Mouse (Mus musculus): ENCODE results near the gene Ttc16. TPM values are rescaled to one million over a fixed set of nuclear protein-coding genes. Genes with fewer than 3 reads are reported as not detected.

Gene Ttc16
- polyA plus RNA-seq, 1 experiment from 2014 or later = 0.30 TPM

GRCm38 (mm10) chr2:32734933-32735332, 40.5 kb downstream of the Ttc16 start:
- no peak overlapping the region for H3K4me3 ChIP-seq (ENCODE audit: low read depth, low read length)
- no peak overlapping the region for H3K4me2 ChIP-seq
- no peaks in the 10 kb centered on the region for H3K9me3 ChIP-seq (ENCODE audit: control insufficient read depth, low read length)
- DNase-seq (ENCODE audit: low spot score) (no peak), ATAC-seq (replicated peaks; ENCODE audit: low FRiP score) (no peak)
- H3K4me1 ChIP-seq (replicated peaks; ENCODE audit: control insufficient read depth, insufficient read depth, low read length) = peaks cover 12% of the 10 kb centered on the region; the same call in 1 of the 2 replicates
- WGBS = 44% methylated on average over 4 of the region's 4 CpGs
- no peak overlapping the region for H3K9ac ChIP-seq (ENCODE audit: low read depth, low read length)
- no peaks in the 10 kb centered on the region for H3K27me3 ChIP-seq (replicated peaks; ENCODE audit: control insufficient read depth, insufficient read depth, low read length)
- peak overlapping the region; percentile 25; the same call in 1 of the 2 replicates for H3K27ac ChIP-seq (ENCODE audit: low read depth, low read length)
- no peaks in the 10 kb centered on the region for H3K36me3 ChIP-seq (ENCODE audit: control insufficient read depth, insufficient read depth, low read length)

GRCm38 (mm10) chr2:32734480-32734879, 41.0 kb downstream of the Ttc16 start:
- no peak overlapping the region for H3K4me3 ChIP-seq (ENCODE audit: low read depth, low read length)
- 37% methylated on average over 4 of the region's 4 CpGs for WGBS
- ATAC-seq (replicated peaks; ENCODE audit: low FRiP score) = no peak; the same call in 1 of the 2 replicates
- no peak overlapping the region for H3K4me2 ChIP-seq
- peak overlapping the region; percentile 25; the same call in 1 of the 2 replicates for H3K27ac ChIP-seq (ENCODE audit: low read depth, low read length)
- no peaks in the 10 kb centered on the region for H3K9me3 ChIP-seq (ENCODE audit: control insufficient read depth, low read length)
- H3K9ac ChIP-seq (ENCODE audit: low read depth, low read length) = no peak overlapping the region
- H3K27me3 ChIP-seq (replicated peaks; ENCODE audit: control insufficient read depth, insufficient read depth, low read length) = no peaks in the 10 kb centered on the region
- H3K4me1 ChIP-seq (replicated peaks; ENCODE audit: control insufficient read depth, insufficient read depth, low read length) = peaks cover 12% of the 10 kb centered on the region; the same call in 1 of the 2 replicates
- H3K36me3 ChIP-seq (ENCODE audit: control insufficient read depth, insufficient read depth, low read length) = no peaks in the 10 kb centered on the region
- no peak for DNase-seq (ENCODE audit: low spot score)

- Histone ChIP-seq H3K27ac (ENCODE audit: low read depth, low read length) (no peak overlapping the region), H3K36me3 (ENCODE audit: control insufficient read depth, insufficient read depth, low read length) (no peaks in the 10 kb centered on the region), H3K9me3 (ENCODE audit: control insufficient read depth, low read length) (no peaks in the 10 kb centered on the region), H3K9ac (ENCODE audit: low read depth, low read length) (no peak overlapping the region), H3K4me2 (no peak overlapping the region), H3K4me3 (ENCODE audit: low read depth, low read length) (no peak overlapping the region), H3K4me1 (replicated peaks; ENCODE audit: control insufficient read depth, insufficient read depth, low read length) (peaks cover 19% of the 10 kb centered on the region), H3K27me3 (replicated peaks; ENCODE audit: control insufficient read depth, insufficient read depth, low read length) (no peaks in the 10 kb centered on the region)
- DNase-seq (ENCODE audit: low spot score) (no peak), ATAC-seq (replicated peaks; ENCODE audit: low FRiP score) (no peak)
- 84% methylated on average over 6 of the region's 6 CpGs for WGBS
Measured at GRCm38 (mm10) chr2:32732695-32733094, 42.7 kb downstream of the Ttc16 start.

GRCm38 (mm10) chr2:32731911-32732310, 43.5 kb downstream of the Ttc16 start:
- WGBS = 77% methylated on average over 4 of the region's 4 CpGs
- DNase-seq (ENCODE audit: low spot score) = no peak
- Histone ChIP-seq H3K36me3 (ENCODE audit: control insufficient read depth, insufficient read depth, low read length) (no peaks in the 10 kb centered on the region), H3K27ac (ENCODE audit: low read depth, low read length) (peak overlapping the region; percentile 3; the same call in 1 of the 2 replicates), H3K4me2 (no peak overlapping the region), H3K27me3 (replicated peaks; ENCODE audit: control insufficient read depth, insufficient read depth, low read length) (no peaks in the 10 kb centered on the region), H3K9ac (ENCODE audit: low read depth, low read length) (no peak overlapping the region), H3K9me3 (ENCODE audit: control insufficient read depth, low read length) (no peaks in the 10 kb centered on the region), H3K4me3 (ENCODE audit: low read depth, low read length) (no peak overlapping the region), H3K4me1 (replicated peaks; ENCODE audit: control insufficient read depth, insufficient read depth, low read length) (peaks cover 25% of the 10 kb centered on the region)
- no peak for ATAC-seq (replicated peaks; ENCODE audit: low FRiP score)

GRCm38 (mm10) chr2:32730854-32731253, 44.6 kb downstream of the Ttc16 start:
- DNase-seq (ENCODE audit: low spot score) (no peak), ATAC-seq (replicated peaks; ENCODE audit: low FRiP score) (no peak)
- Histone ChIP-seq H3K4me2 (peak overlapping the region; percentile 33; the same call in 1 of the 2 replicates), H3K36me3 (ENCODE audit: control insufficient read depth, insufficient read depth, low read length) (no peaks in the 10 kb centered on the region), H3K9ac (ENCODE audit: low read depth, low read length) (no peak overlapping the region), H3K4me1 (replicated peaks; ENCODE audit: control insufficient read depth, insufficient read depth, low read length) (peaks cover 25% of the 10 kb centered on the region), H3K9me3 (ENCODE audit: control insufficient read depth, low read length) (no peaks in the 10 kb centered on the region), H3K27me3 (replicated peaks; ENCODE audit: control insufficient read depth, insufficient read depth, low read length) (no peaks in the 10 kb centered on the region), H3K27ac (ENCODE audit: low read depth, low read length) (peak overlapping the region; percentile 13; the same call in 1 of the 2 replicates), H3K4me3 (ENCODE audit: low read depth, low read length) (no peak overlapping the region)
- 47% methylated on average over 11 of the region's 11 CpGs for WGBS

- peak overlapping the region; percentile 62 for H3K4me2 ChIP-seq
- H3K9me3 ChIP-seq (ENCODE audit: control insufficient read depth, low read length) = no peaks in the 10 kb centered on the region
- H3K27me3 ChIP-seq (replicated peaks; ENCODE audit: control insufficient read depth, insufficient read depth, low read length) = no peaks in the 10 kb centered on the region
- ATAC-seq (replicated peaks; ENCODE audit: low FRiP score) (no peak), DNase-seq (ENCODE audit: low spot score) (no peak)
- WGBS = 66% methylated on average over 4 of the region's 4 CpGs
- no peak overlapping the region for H3K9ac ChIP-seq (ENCODE audit: low read depth, low read length)
- H3K4me1 ChIP-seq (replicated peaks; ENCODE audit: control insufficient read depth, insufficient read depth, low read length) = peaks cover 22% of the 10 kb centered on the region
- H3K4me3 ChIP-seq (ENCODE audit: low read depth, low read length) = no peak overlapping the region
- no peak overlapping the region for H3K27ac ChIP-seq (ENCODE audit: low read depth, low read length)
- H3K36me3 ChIP-seq (ENCODE audit: control insufficient read depth, insufficient read depth, low read length) = no peaks in the 10 kb centered on the region
Measured at GRCm38 (mm10) chr2:32729547-32729946, 45.9 kb downstream of the Ttc16 start.

GRCm38 (mm10) chr2:32728463-32728862, 47.0 kb downstream of the Ttc16 start:
- Histone ChIP-seq H3K4me2 (peak overlapping the region; percentile 62), H3K4me1 (replicated peaks; ENCODE audit: control insufficient read depth, insufficient read depth, low read length) (peaks cover 17% of the 10 kb centered on the region), H3K27ac (ENCODE audit: low read depth, low read length) (no peak overlapping the region), H3K4me3 (ENCODE audit: low read depth, low read length) (peak overlapping the region; percentile 35), H3K27me3 (replicated peaks; ENCODE audit: control insufficient read depth, insufficient read depth, low read length) (no peaks in the 10 kb centered on the region), H3K36me3 (ENCODE audit: control insufficient read depth, insufficient read depth, low read length) (no peaks in the 10 kb centered on the region), H3K9me3 (ENCODE audit: control insufficient read depth, low read length) (no peaks in the 10 kb centered on the region), H3K9ac (ENCODE audit: low read depth, low read length) (no peak overlapping the region; the same call in 1 of the 2 replicates)
- ATAC-seq (replicated peaks; ENCODE audit: low FRiP score) (0 out of 2 replicates have a peak, but pooled peaks have one; percentile 13), DNase-seq (ENCODE audit: low spot score) (no peak)
- 48% methylated on average over 7 of the region's 7 CpGs for whole genome bisulfite sequencing

- no peaks in the 10 kb centered on the region for H3K36me3 ChIP-seq (ENCODE audit: control insufficient read depth, insufficient read depth, low read length)
- no peak overlapping the region for H3K27ac ChIP-seq (ENCODE audit: low read depth, low read length)
- H3K4me1 ChIP-seq (replicated peaks; ENCODE audit: control insufficient read depth, insufficient read depth, low read length) = peaks cover 17% of the 10 kb centered on the region
- peak overlapping the region; percentile 62 for H3K4me2 ChIP-seq
- DNase-seq (ENCODE audit: low spot score) = peak; percentile 86
- H3K9ac ChIP-seq (ENCODE audit: low read depth, low read length) = peak overlapping the region; percentile 25; the same call in 1 of the 2 replicates
- 1% methylated on average over 16 of the region's 16 CpGs for WGBS
- peak overlapping the region; percentile 35 for H3K4me3 ChIP-seq (ENCODE audit: low read depth, low read length)
- no peaks in the 10 kb centered on the region for H3K27me3 ChIP-seq (replicated peaks; ENCODE audit: control insufficient read depth, insufficient read depth, low read length)
- no peaks in the 10 kb centered on the region for H3K9me3 ChIP-seq (ENCODE audit: control insufficient read depth, low read length)
- peak; percentile 93 for ATAC-seq (replicated peaks; ENCODE audit: low FRiP score)
Measured at GRCm38 (mm10) chr2:32727435-32727834, 48.0 kb downstream of the Ttc16 start.
